Mouse (Mus musculus): ENCODE data around the gene Ank2. TPM values are rescaled to one million over a fixed set of nuclear protein-coding genes. Genes with fewer than 3 reads are reported as not detected.
A peak's percentile ranks its signal among the peaks of the same experiment; 100 is the strongest.

The Ank2 gene
- total and polyA plus RNA-seq, 2 experiments = 1.2 to 5.6 TPM

DNA sequence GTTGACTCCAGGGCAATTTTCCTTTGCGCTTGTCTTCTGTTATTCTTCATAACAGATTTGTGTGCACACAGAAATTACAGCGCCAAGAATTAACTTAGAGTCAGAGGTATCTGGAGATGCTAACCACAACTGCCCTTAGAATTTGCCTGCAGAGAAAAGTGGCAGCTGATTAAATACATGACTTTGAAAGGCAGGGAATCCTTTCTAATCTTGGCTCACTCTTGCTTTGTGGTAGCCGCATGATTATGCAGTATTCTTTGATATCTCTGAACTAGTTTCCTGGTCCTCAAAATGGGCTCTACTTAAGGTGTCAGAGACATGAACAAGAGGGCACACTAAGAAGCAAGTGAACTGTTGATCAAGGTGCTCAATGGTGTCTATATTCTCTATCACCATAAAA lies 518.0 kb downstream of the Ank2 start:
- H3K27ac ChIP-seq (replicated peaks; ENCODE audit: insufficient read depth, low read depth, low read length) = no peak overlapping the region
- no peak overlapping the region for H3K9ac ChIP-seq (ENCODE audit: low read depth, low read length)
- H3K27me3 ChIP-seq (ENCODE audit: control insufficient read depth, insufficient read depth, low read length) = no peaks in the 10 kb centered on the region
- no peak for DNase-seq (ENCODE audit: extremely low read depth, low read depth, low spot score)
- no peaks in the 10 kb centered on the region for H3K36me3 ChIP-seq (ENCODE audit: control insufficient read depth, insufficient read depth, low read length)
- WGBS = 96% methylated on average over 3 of the region's 3 CpGs
- no peaks in the 10 kb centered on the region for H3K79me2 ChIP-seq (ENCODE audit: control insufficient read depth, insufficient read depth, low read length)
- H3K4me1 ChIP-seq (ENCODE audit: control insufficient read depth, insufficient read depth, low read length) = no peaks in the 10 kb centered on the region
- H3K4me3 ChIP-seq (ENCODE audit: insufficient read depth, low read depth, low read length) = no peak overlapping the region
- no peak for TF ChIP-seq CTCF (IDR thresholded peaks at IDR 0.05; ENCODE audit: low read depth, low read length)

DNA sequence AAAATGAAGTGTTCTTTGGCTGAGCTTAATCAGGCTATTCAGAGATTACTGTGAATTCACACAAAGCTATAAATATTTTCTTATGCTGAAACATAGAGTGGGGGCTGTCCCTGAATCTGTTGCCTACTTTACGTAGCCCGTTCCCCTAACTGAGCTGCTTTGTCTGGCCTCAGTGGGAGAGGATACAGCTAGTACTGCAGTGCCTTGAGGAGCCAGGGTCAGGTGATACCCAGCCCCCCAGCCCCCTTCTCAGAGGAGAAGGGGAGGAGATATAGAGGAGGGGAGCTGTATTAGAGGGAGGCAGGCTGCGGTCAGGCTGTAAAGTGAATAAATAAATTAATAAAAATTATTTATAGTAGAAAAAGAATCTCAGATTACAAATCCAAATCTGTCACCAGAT lies 519.5 kb downstream of the Ank2 start:
- H3K9ac ChIP-seq (ENCODE audit: low read depth, low read length) = no peak overlapping the region
- no peak for TF ChIP-seq POLR2A (IDR thresholded peaks at IDR 0.05; ENCODE audit: extremely low read depth, insufficient read depth, low read length)
- no peak for DNase-seq (ENCODE audit: extremely low read depth, low read depth, low spot score)
- 96% methylated on average over 3 of the region's 3 CpGs for WGBS
- H3K27ac ChIP-seq (replicated peaks; ENCODE audit: insufficient read depth, low read depth, low read length) = no peak overlapping the region
- H3K27me3 ChIP-seq (ENCODE audit: control insufficient read depth, insufficient read depth, low read length) = no peaks in the 10 kb centered on the region
- no peaks in the 10 kb centered on the region for H3K79me2 ChIP-seq (ENCODE audit: control insufficient read depth, insufficient read depth, low read length)
- no peak overlapping the region for H3K4me3 ChIP-seq (ENCODE audit: insufficient read depth, low read depth, low read length)
- no peaks in the 10 kb centered on the region for H3K4me1 ChIP-seq (ENCODE audit: control insufficient read depth, insufficient read depth, low read length)
- H3K36me3 ChIP-seq (ENCODE audit: control insufficient read depth, insufficient read depth, low read length) = no peaks in the 10 kb centered on the region

DNA sequence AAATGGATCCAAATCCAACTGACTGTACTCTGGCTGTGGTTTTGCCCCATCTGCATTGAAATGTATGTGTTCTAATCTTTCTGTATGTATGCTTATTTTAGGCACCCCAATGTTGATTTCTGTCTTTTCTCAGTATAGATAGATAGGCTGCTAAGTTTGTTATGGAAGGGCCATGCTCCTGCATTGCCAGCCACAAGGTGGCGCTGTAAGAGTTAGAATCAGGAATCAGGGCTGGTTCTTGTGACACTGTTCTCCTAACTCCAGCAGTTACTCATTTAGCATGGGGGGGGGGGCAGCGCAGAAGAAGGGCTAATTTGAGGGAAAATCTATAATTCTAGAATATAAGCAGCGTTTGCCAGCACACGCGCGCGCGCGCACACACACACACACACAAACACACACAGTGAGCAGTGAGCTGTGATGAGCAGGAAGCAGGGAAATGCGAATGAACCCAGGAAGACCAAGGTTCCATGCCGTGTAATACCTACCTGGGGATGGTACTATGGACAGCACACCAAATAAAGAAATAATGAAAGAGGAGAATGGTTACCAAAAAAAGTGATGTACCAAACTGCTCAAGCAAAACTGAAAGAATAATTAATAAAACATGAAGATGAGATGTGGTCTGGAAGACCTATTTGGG lies 520.3 kb downstream of the Ank2 start:
- Histone ChIP-seq H3K79me2 (ENCODE audit: control insufficient read depth, insufficient read depth, low read length) (no peaks in the 10 kb centered on the region), H3K9ac (ENCODE audit: low read depth, low read length) (no peak overlapping the region), H3K36me3 (ENCODE audit: control insufficient read depth, insufficient read depth, low read length) (no peaks in the 10 kb centered on the region), H3K4me1 (ENCODE audit: control insufficient read depth, insufficient read depth, low read length) (no peaks in the 10 kb centered on the region), H3K27me3 (ENCODE audit: control insufficient read depth, insufficient read depth, low read length) (no peaks in the 10 kb centered on the region), H3K27ac (replicated peaks; ENCODE audit: insufficient read depth, low read depth, low read length) (no peak overlapping the region), H3K4me3 (ENCODE audit: insufficient read depth, low read depth, low read length) (no peak overlapping the region)
- TF ChIP-seq CTCF (IDR thresholded peaks at IDR 0.05; ENCODE audit: low read depth, low read length) (peak; percentile 75; the same call in 1 of the 2 replicates), POLR2A (IDR thresholded peaks at IDR 0.05; ENCODE audit: extremely low read depth, insufficient read depth, low read length) (no peak)
- peak; percentile 65 for DNase-seq (ENCODE audit: extremely low read depth, low read depth, low spot score)
- WGBS = 59% methylated on average over 11 of the region's 11 CpGs

DNA sequence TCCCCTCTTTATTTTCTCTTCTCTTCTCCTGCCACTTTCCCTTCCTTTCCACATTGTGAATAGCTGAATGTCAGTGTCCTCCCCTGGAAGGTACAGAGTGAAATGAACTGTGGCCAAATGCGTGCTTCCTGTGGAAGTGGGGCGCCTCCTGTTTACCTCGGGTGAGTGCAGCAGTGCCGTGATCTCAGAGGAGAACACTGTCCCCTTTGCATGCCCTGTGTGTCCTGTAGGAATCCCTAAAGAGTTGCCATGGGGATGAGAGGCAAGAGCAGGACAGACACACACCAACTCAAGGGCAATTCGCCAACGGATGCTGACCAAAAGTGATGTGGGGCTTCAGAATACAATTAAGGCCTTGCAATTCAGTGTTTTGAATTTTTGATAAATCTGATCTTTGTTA lies 521.8 kb downstream of the Ank2 start:
- peaks cover 4% of the 10 kb centered on the region; the same call in 1 of the 2 replicates for H3K4me1 ChIP-seq (ENCODE audit: control insufficient read depth, insufficient read depth, low read length)
- no peak overlapping the region for H3K4me3 ChIP-seq (ENCODE audit: insufficient read depth, low read depth, low read length)
- 74% methylated on average over 6 of the region's 6 CpGs for WGBS
- no peak overlapping the region for H3K27ac ChIP-seq (replicated peaks; ENCODE audit: insufficient read depth, low read depth, low read length)
- no peaks in the 10 kb centered on the region for H3K36me3 ChIP-seq (ENCODE audit: control insufficient read depth, insufficient read depth, low read length)
- H3K27me3 ChIP-seq (ENCODE audit: control insufficient read depth, insufficient read depth, low read length) = no peaks in the 10 kb centered on the region
- DNase-seq (ENCODE audit: extremely low read depth, low read depth, low spot score) = no peak
- no peak overlapping the region for H3K9ac ChIP-seq (ENCODE audit: low read depth, low read length)
- TF ChIP-seq CTCF (IDR thresholded peaks at IDR 0.05; ENCODE audit: low read depth, low read length) = no peak
- no peaks in the 10 kb centered on the region for H3K79me2 ChIP-seq (ENCODE audit: control insufficient read depth, insufficient read depth, low read length)

DNA sequence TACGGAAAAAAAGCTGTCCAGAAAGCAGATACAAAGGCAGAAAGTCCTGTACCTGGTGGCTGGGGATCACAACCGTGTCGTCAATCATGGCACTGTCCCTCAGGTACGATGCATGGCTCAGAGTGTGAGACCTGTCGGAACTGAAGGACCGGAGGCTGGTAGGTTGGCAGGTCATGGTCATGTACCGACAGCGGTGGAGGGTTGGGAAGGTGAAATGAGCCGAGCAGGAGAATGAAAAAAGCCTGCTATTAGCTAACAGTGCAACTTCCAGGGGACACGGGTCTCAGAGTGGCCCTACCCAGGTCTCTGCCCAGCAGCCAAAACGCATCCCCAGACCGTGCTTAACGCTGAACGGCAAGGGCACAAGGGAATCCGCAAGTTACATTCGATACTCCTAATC lies 522.4 kb downstream of the Ank2 start:
- H3K27ac ChIP-seq (replicated peaks; ENCODE audit: insufficient read depth, low read depth, low read length) = no peak overlapping the region

DNA sequence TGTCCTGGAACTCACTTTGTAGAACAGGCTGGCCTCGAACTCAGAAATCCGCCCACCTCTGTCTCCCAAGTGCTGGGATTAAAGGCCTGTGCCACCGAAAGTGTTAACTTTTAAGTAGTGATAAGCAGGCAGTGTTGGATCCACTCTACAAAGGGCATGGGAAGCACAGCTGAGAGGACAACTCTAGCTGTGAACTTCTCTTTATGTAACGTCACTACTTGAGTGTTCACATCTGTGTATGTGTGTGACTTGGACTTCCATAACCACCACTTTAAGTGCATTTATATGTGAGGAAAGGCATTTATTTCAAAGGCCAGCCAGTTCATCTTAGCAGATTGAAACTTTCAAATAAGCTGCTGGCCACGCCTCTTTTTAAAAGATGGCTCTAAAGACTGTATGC lies 523.7 kb downstream of the Ank2 start:
- Histone ChIP-seq H3K4me1 (ENCODE audit: control insufficient read depth, insufficient read depth, low read length) (peaks cover 4% of the 10 kb centered on the region; the same call in 1 of the 2 replicates), H3K79me2 (ENCODE audit: control insufficient read depth, insufficient read depth, low read length) (no peaks in the 10 kb centered on the region), H3K4me3 (ENCODE audit: insufficient read depth, low read depth, low read length) (no peak overlapping the region), H3K36me3 (ENCODE audit: control insufficient read depth, insufficient read depth, low read length) (no peaks in the 10 kb centered on the region), H3K27ac (replicated peaks; ENCODE audit: insufficient read depth, low read depth, low read length) (no peak overlapping the region), H3K9ac (ENCODE audit: low read depth, low read length) (no peak overlapping the region), H3K27me3 (ENCODE audit: control insufficient read depth, insufficient read depth, low read length) (no peaks in the 10 kb centered on the region)
- TF ChIP-seq CTCF (IDR thresholded peaks at IDR 0.05; ENCODE audit: low read depth, low read length) = no peak
- TF ChIP-seq POLR2A (IDR thresholded peaks at IDR 0.05; ENCODE audit: extremely low read depth, insufficient read depth, low read length) = no peak
- 80% methylated on average over 5 of the region's 5 CpGs for WGBS
- no peak for DNase-seq (ENCODE audit: extremely low read depth, low read depth, low spot score)

More for the DNA sequence above, 522.4 kb downstream of the Ank2 start:
- 88% methylated on average over 16 of the region's 16 CpGs for WGBS
- peaks cover 4% of the 10 kb centered on the region; the same call in 1 of the 2 replicates for H3K4me1 ChIP-seq (ENCODE audit: control insufficient read depth, insufficient read depth, low read length)
- H3K27me3 ChIP-seq (ENCODE audit: control insufficient read depth, insufficient read depth, low read length) = no peaks in the 10 kb centered on the region
- no peak overlapping the region for H3K4me3 ChIP-seq (ENCODE audit: insufficient read depth, low read depth, low read length)
- TF ChIP-seq CTCF (IDR thresholded peaks at IDR 0.05; ENCODE audit: low read depth, low read length) (no peak), POLR2A (IDR thresholded peaks at IDR 0.05; ENCODE audit: extremely low read depth, insufficient read depth, low read length) (no peak)
- H3K9ac ChIP-seq (ENCODE audit: low read depth, low read length) = no peak overlapping the region
- no peak for DNase-seq (ENCODE audit: extremely low read depth, low read depth, low spot score)
- no peaks in the 10 kb centered on the region for H3K79me2 ChIP-seq (ENCODE audit: control insufficient read depth, insufficient read depth, low read length)
- H3K36me3 ChIP-seq (ENCODE audit: control insufficient read depth, insufficient read depth, low read length) = no peaks in the 10 kb centered on the region

Measured in liver, adult 2 months (tissue).